Mouse (Mus musculus): ENCODE measurements around the gene Galnt18. TPM values are rescaled to one million over a fixed set of nuclear protein-coding genes. Genes with fewer than 3 reads are reported as not detected.

The Galnt18 gene
- polyA plus RNA-seq, 1 experiment from 2014 or later, result 29.3 TPM

DNA sequence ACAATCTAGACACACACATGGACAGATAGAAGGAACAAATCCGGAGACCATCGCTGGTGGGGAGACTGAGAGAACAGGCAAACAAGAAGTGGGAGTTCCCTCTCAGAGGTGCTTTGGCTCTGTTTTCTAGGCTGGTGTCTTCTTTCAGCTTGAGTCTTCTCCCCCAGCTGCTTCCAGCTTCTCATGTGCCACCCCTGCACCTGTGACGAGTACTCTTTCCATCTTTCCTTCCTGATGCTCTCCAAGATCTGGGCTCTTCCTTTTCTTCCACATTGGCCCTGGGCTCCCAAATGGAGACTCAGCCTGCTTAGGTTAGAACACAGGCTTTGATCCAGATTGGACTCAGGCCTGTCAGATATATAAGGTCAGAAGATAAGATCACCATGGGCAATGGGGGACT, 12.4 kb upstream of the Galnt18 start:
- Histone ChIP-seq H3K4me1 (peaks cover 4% of the 10 kb centered on the region; the same call in 1 of the 2 replicates), H3K27me3 (replicated peaks) (no peaks in the 10 kb centered on the region), H3K4me3 (replicated peaks) (no peak overlapping the region), H3K9me3 (no peaks in the 10 kb centered on the region), H3K36me3 (no peaks in the 10 kb centered on the region), H3K4me2 (no peak overlapping the region), H3K9ac (no peak overlapping the region), H3K27ac (no peak overlapping the region)
- 85% methylated on average over 3 of the region's 3 CpGs for WGBS
- no peak for ATAC-seq (ENCODE audit: insufficient read depth, low FRiP score, low read depth)

DNA sequence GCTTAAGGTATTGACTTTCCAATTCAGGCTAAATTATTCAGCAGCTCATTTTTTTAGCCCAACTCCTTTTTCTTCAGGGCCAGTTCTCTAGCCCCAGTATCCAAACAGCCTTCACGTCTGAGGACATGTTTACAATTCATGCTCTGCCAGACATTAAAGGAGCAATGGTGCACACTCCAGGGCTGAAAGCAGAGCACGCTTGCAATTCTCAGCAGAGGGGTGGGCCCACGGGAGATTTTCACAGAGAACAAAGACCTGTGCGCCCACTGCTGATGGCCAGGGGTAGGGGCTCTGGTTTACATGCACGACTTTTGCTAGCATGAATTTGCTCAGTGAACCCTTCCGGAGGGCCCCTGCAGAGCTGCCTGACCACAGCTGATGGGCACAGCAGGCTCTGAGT, 11.6 kb upstream of the Galnt18 start:
- no peak for ATAC-seq (ENCODE audit: insufficient read depth, low FRiP score, low read depth)
- 35% methylated on average over 6 of the region's 6 CpGs for WGBS

DNA sequence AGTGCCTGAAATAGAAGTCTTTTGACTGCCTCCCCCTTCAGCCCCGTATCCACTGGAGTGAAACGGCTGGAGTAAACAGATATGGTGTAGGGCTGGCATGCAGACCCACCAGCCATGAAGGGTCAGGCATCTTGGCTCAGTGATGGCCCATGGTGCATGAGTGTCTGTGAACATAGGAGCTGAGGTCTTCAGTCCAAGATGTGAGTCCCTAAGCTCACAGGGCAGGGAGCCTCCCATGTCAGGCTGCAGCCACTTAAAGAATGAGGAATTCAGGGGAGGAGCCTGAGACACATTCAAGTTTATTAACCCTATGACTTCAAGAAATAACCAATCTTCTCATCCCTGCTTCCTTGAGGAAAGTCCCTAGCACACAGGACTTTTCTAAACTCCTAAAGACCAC, 8.1 kb upstream of the Galnt18 start:
- H3K4me1 ChIP-seq, result peaks cover 4% of the 10 kb centered on the region; the same call in 1 of the 2 replicates
- H3K27me3 ChIP-seq (replicated peaks), result no peaks in the 10 kb centered on the region
- H3K9ac ChIP-seq, result no peak overlapping the region
- no peak overlapping the region for H3K27ac ChIP-seq
- no peak for ATAC-seq (ENCODE audit: insufficient read depth, low FRiP score, low read depth)
- H3K4me3 ChIP-seq (replicated peaks), result no peak overlapping the region
- H3K4me2 ChIP-seq, result no peak overlapping the region
- 32% methylated on average over 2 of the region's 2 CpGs for WGBS
- no peaks in the 10 kb centered on the region for H3K9me3 ChIP-seq
- no peaks in the 10 kb centered on the region for H3K36me3 ChIP-seq

More for the DNA sequence above, 11.6 kb upstream of the Galnt18 start:
- no peaks in the 10 kb centered on the region for H3K36me3 ChIP-seq
- no peak overlapping the region for H3K4me2 ChIP-seq
- H3K4me3 ChIP-seq (replicated peaks), result no peak overlapping the region
- H3K9ac ChIP-seq, result no peak overlapping the region
- no peaks in the 10 kb centered on the region for H3K27me3 ChIP-seq (replicated peaks)
- no peaks in the 10 kb centered on the region for H3K9me3 ChIP-seq
- H3K27ac ChIP-seq, result no peak overlapping the region
- H3K4me1 ChIP-seq, result peaks cover 4% of the 10 kb centered on the region; the same call in 1 of the 2 replicates

DNA sequence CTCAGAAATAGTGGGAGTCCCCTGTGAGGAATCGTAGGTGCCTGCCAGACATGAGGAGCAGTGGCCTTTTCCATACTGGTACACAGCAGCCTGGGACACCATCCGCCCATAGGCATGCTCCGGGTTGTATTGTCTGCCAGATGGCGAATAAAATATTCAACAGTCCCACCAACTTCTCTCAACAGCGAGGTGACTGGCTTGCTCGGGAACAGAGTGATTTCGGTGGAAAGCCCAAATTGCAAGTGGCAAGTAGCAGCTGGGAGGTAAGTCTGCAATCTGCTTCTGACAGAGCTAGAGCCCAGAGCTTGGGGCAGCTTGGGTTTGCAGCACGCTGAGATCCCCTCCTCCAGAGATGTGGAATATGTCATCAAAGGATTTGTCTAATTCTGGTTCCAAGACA, 5.7 kb upstream of the Galnt18 start:
- Histone ChIP-seq H3K4me2 (no peak overlapping the region), H3K4me3 (replicated peaks) (no peak overlapping the region), H3K9ac (no peak overlapping the region), H3K27me3 (replicated peaks) (no peaks in the 10 kb centered on the region; the same call in 1 of the 2 replicates), H3K9me3 (no peaks in the 10 kb centered on the region), H3K36me3 (no peaks in the 10 kb centered on the region), H3K4me1 (no peaks in the 10 kb centered on the region), H3K27ac (no peak overlapping the region)
- ATAC-seq (ENCODE audit: insufficient read depth, low FRiP score, low read depth), result no peak
- WGBS, result 80% methylated on average over 8 of the region's 8 CpGs

DNA sequence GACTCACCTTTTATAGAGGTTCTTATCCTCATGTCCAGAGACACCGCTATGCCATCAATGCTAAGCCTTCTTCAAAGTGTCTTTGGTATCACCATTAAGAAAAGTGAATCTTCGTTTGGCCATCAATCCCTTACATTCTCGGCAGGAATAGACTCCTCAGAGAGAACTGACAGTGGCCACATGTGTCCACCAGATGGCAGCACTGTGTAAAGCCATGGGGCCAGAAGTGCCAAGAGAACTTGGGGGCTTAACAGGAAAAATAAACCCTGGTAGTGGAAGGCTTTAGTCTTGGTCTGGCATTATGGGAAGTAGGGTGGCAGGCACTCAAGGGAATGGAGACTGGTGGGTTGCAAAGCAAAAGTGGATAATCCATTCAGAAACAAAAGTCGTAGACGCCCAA, 2.3 kb upstream of the Galnt18 start:
- WGBS, result 52% methylated on average over 5 of the region's 5 CpGs
- Histone ChIP-seq H3K27ac (no peak overlapping the region), H3K4me3 (replicated peaks) (no peak overlapping the region), H3K4me2 (no peak overlapping the region), H3K36me3 (no peaks in the 10 kb centered on the region), H3K27me3 (replicated peaks) (no peaks in the 10 kb centered on the region; the same call in none of the 2 replicates), H3K4me1 (0 out of 2 replicates have a peak, but pooled peaks cover 6% of the 10 kb centered on the region), H3K9ac (no peak overlapping the region), H3K9me3 (no peaks in the 10 kb centered on the region)
- no peak for ATAC-seq (ENCODE audit: insufficient read depth, low FRiP score, low read depth)

DNA sequence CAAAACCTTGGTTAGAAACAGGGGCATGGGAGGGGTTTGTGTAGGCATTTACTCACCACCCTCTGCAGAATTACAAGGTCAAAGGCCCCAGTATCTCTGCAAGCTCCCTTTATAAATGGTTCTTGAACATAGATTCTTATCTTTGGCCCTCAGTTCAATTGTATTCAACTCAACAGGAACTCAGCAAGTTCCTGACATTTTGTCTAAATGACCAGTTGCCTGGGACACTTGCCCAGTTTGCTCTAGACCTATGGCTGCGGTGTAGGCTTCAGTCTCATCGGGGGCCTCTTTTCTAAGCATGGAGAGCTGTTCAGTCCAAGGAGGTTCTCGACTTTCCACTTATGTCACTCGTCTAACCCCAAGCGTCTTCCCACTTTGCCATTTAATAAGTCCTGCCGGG, 1.5 kb upstream of the Galnt18 start:
- no peak overlapping the region for H3K27ac ChIP-seq
- no peak overlapping the region for H3K4me2 ChIP-seq
- 84% methylated on average over 6 of the region's 6 CpGs for WGBS
- no peaks in the 10 kb centered on the region for H3K36me3 ChIP-seq
- H3K9me3 ChIP-seq, result no peaks in the 10 kb centered on the region
- ATAC-seq (ENCODE audit: insufficient read depth, low FRiP score, low read depth), result no peak
- H3K4me1 ChIP-seq, result 0 out of 2 replicates have a peak, but pooled peaks cover 6% of the 10 kb centered on the region
- no peak overlapping the region for H3K9ac ChIP-seq
- no peak overlapping the region for H3K4me3 ChIP-seq (replicated peaks)
- H3K27me3 ChIP-seq (replicated peaks), result no peaks in the 10 kb centered on the region; the same call in none of the 2 replicates

DNA sequence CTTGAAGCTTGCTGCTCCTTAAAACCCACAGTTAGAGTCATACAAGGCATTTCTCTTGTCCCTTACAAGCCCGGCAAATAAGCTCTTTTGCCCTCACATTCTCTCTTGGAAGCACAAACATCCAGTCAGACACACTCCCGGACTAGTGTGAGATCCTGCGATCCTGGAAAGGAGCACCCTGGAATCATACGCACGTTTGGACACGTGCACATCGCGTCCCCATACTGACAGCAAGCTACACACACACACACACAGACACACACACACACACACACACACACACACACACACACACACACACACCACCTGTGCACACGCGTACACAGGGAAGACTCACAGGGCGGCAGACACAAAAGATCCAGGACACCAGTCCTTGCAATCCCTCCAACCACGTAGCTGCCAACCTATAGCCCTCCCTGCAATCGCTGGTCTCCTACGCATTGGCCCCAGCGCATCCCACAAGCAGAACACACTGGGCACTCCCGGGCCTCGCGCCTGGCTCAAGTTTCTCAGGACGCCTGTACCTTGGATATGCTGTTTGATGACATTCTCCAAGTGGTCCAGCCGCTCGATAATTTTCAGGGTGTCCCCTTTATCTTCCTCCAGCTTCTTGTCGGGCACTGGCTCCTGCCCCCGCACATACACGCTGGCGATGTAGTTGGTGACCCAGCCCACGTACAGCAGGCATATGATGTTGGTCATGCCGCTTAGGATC, 831 bp downstream of the Galnt18 start:
- no peak for ATAC-seq (ENCODE audit: insufficient read depth, low FRiP score, low read depth)
- H3K27me3 ChIP-seq (replicated peaks), result no peaks in the 10 kb centered on the region; the same call in none of the 2 replicates
- H3K4me1 ChIP-seq, result 0 out of 2 replicates have a peak, but pooled peaks cover 6% of the 10 kb centered on the region
- peak overlapping the region; percentile 56 for H3K4me3 ChIP-seq (replicated peaks)
- H3K9ac ChIP-seq, result peak overlapping the region; percentile 21
- peak overlapping the region; percentile 94 for H3K4me2 ChIP-seq
- H3K9me3 ChIP-seq, result no peaks in the 10 kb centered on the region
- no peaks in the 10 kb centered on the region for H3K36me3 ChIP-seq
- H3K27ac ChIP-seq, result no peak overlapping the region
- WGBS, result 14% methylated on average over 27 of the region's 27 CpGs

DNA sequence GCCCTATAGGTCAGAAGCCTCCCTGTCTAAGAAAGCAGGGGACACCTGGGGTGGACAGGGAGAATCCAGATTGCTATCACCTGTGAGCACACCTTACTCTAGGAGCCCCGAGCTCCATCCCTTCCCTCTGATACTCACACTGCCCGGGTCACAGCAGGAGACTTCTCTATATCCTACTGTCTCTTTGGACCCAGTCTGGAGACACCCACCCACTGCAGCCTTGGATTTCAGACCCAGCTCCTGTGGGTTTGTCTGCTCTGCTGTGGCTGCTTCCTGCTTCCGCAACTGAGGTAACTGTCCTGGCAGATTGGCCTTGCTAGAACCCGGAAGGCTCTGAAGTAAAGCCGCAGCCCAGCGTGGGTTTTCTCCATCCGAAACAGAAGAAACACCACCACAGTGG, 1.6 kb downstream of the Galnt18 start:
- no peaks in the 10 kb centered on the region for H3K36me3 ChIP-seq
- 0 out of 2 replicates have a peak, but pooled peaks cover 6% of the 10 kb centered on the region for H3K4me1 ChIP-seq
- H3K9me3 ChIP-seq, result no peaks in the 10 kb centered on the region
- H3K27me3 ChIP-seq (replicated peaks), result no peaks in the 10 kb centered on the region; the same call in none of the 2 replicates
- ATAC-seq (ENCODE audit: insufficient read depth, low FRiP score, low read depth), result no peak
- peak overlapping the region; percentile 56 for H3K4me3 ChIP-seq (replicated peaks)
- no peak overlapping the region for H3K27ac ChIP-seq
- 60% methylated on average over 7 of the region's 7 CpGs for WGBS
- peak overlapping the region; percentile 94 for H3K4me2 ChIP-seq
- H3K9ac ChIP-seq, result no peak overlapping the region; the same call in 1 of the 2 replicates

DNA sequence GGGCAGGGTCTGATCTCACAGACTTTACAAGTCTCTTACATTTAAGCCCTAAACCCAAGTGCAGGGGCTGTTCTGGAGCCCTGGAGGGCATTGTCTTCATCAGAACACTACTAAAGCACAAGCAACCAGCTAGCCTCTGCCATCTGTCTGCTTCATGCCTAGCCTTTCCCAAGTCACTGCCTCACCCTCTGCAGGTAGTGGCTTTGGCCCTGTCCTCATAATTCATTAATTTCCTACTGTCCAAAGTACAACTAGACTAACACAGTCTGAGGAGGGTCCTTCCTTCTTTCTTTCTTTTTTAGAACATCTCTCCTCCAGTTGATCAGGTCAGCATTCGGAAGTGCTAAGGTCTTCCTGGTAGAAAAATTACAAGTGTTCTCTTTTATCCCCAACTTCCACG, 2.6 kb downstream of the Galnt18 start:
- ATAC-seq (ENCODE audit: insufficient read depth, low FRiP score, low read depth), result no peak
- no peaks in the 10 kb centered on the region; the same call in none of the 2 replicates for H3K27me3 ChIP-seq (replicated peaks)
- 67% methylated on average over 2 of the region's 2 CpGs for WGBS
- peak overlapping the region; percentile 94 for H3K4me2 ChIP-seq
- H3K4me3 ChIP-seq (replicated peaks), result peak overlapping the region; percentile 56; the same call in 1 of the 2 replicates
- H3K9ac ChIP-seq, result no peak overlapping the region
- no peaks in the 10 kb centered on the region for H3K9me3 ChIP-seq
- 0 out of 2 replicates have a peak, but pooled peaks cover 6% of the 10 kb centered on the region for H3K4me1 ChIP-seq
- H3K36me3 ChIP-seq, result no peaks in the 10 kb centered on the region
- no peak overlapping the region for H3K27ac ChIP-seq

DNA sequence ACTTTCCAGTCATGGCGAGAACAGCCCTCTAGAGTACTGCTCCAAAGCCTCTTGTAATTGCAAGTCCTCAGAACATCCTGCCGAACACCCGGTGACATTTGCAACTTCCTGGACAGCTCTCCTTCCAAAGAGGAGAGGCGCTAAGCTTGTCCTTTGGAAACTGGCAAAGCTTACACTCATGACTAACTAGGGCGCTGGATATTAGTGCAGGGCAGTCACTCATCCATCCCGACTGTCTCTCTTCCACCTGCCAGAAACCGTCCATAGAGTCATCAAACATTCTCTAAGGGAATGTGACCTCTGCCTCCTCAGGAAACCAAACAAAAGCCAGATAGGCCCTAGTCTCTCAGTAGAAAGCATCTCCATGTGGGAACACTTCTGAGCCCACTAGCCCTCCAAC, 3.6 kb downstream of the Galnt18 start:
- Histone ChIP-seq H3K9ac (no peak overlapping the region), H3K4me1 (0 out of 2 replicates have a peak, but pooled peaks cover 9% of the 10 kb centered on the region)

DNA sequence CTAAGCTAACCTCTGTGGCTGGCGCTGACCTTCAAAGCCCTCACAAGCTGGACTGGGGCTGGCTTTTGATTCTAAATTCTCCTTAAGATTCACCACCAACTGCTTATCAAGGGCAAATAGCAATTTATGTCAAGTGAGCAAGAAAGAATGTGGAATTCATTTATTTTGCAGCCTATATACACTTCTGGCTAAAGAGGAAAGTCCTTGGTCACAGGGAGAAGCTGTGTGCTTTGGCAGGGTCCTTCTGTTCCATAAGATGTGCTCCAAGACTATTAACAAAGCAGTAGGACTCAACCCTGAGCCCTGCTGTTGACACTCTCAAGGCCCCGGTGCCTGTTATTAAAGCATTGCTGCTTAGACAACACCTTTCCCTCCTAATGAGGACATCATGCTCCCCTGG, 7.4 kb downstream of the Galnt18 start:
- H3K9ac ChIP-seq, result no peak overlapping the region
- H3K4me3 ChIP-seq (replicated peaks), result no peak overlapping the region
- no peak overlapping the region for H3K27ac ChIP-seq
- no peaks in the 10 kb centered on the region for H3K27me3 ChIP-seq (replicated peaks)
- WGBS, result 72% methylated on average over 2 of the region's 2 CpGs
- ATAC-seq (ENCODE audit: insufficient read depth, low FRiP score, low read depth), result no peak
- no peaks in the 10 kb centered on the region for H3K36me3 ChIP-seq
- no peaks in the 10 kb centered on the region for H3K9me3 ChIP-seq
- H3K4me2 ChIP-seq, result no peak overlapping the region
- H3K4me1 ChIP-seq, result 0 out of 2 replicates have a peak, but pooled peaks cover 3% of the 10 kb centered on the region

More for the DNA sequence above, 3.6 kb downstream of the Galnt18 start:
- Histone ChIP-seq H3K27me3 (replicated peaks) (no peaks in the 10 kb centered on the region; the same call in none of the 2 replicates), H3K36me3 (no peaks in the 10 kb centered on the region), H3K4me3 (replicated peaks) (no peak overlapping the region), H3K9me3 (no peaks in the 10 kb centered on the region), H3K27ac (no peak overlapping the region), H3K4me2 (peak overlapping the region; percentile 94)
- 62% methylated on average over 7 of the region's 7 CpGs for WGBS
- no peak for ATAC-seq (ENCODE audit: insufficient read depth, low FRiP score, low read depth)

DNA sequence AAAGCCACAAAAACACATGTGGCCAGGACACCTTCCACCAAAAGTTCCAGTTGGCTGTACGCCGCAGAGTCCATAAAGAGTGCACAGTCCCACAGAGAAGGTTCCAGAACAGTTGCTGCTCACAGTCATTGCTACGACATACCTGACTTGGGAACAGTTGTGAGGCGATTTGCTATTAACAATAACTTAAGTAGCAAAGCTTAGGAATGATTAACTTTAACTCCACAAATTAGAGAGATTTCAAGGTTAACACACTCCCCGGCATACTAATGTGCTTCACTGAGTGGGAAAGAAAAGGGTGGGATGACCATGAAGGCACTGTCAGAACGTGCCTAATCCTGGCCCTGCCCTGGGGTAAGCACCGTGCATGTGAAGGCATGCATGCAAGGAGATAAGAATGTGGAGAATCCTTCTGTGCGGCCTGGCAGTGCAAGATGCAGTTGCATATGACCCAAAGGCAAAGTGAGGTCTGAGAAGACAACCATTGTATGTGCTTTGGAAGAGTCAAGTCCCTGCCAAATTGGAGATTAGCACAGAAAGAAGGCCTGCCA, 8.5 kb downstream of the Galnt18 start:
- no peak for ATAC-seq (ENCODE audit: insufficient read depth, low FRiP score, low read depth)
- no peaks in the 10 kb centered on the region for H3K36me3 ChIP-seq
- no peak overlapping the region for H3K27ac ChIP-seq
- H3K9me3 ChIP-seq, result no peaks in the 10 kb centered on the region
- H3K4me1 ChIP-seq, result 0 out of 2 replicates have a peak, but pooled peaks cover 3% of the 10 kb centered on the region
- no peak overlapping the region for H3K4me3 ChIP-seq (replicated peaks)
- WGBS, result 66% methylated on average over 8 of the region's 8 CpGs
- H3K9ac ChIP-seq, result no peak overlapping the region
- H3K27me3 ChIP-seq (replicated peaks), result no peaks in the 10 kb centered on the region
- H3K4me2 ChIP-seq, result no peak overlapping the region
